Mouse (Mus musculus) heart, postnatal 4 days (tissue): ENCODE data around the gene Serpina16. TPM values are rescaled to one million over a fixed set of nuclear protein-coding genes. Genes with fewer than 3 reads are reported as not detected.

Source experiments
- DNase-seq: peaks from one replicate; pipeline ENCODE4 v3.0.0; 2021
- total RNA-seq, 2 experiments: library from RNA; stranded (reverse); gene quantifications; 2 replicates each; pipeline ENCODE4 v1.2.3; 2021

The Serpina16 gene
- total RNA-seq, 2 experiments from 2014 or later, result not detected

GRCm38 (mm10) chr12:103656848-103657626 is 18.9 kb downstream of the Serpina16 start, which contains the start of gene Serpina6:
TSS of gene Serpina6 (minus strand) at chr12:103657212.
- no peak for DNase-seq

- no peak for DNase-seq
Observed at GRCm38 (mm10) chr12:103655123-103656044, 20.6 kb downstream of the Serpina16 start.

GRCm38 (mm10) chr12:103653836-103654235 is 22.1 kb downstream of the Serpina16 start:
- no peak for DNase-seq

- no peak for DNase-seq
Observed at GRCm38 (mm10) chr12:103646314-103646713, 29.6 kb downstream of the Serpina16 start.

GRCm38 (mm10) chr12:103644601-103645000 is 31.3 kb downstream of the Serpina16 start:
- no peak for DNase-seq

- DNase-seq, result no peak
Observed at GRCm38 (mm10) chr12:103643818-103644217, 32.1 kb downstream of the Serpina16 start.

- peak; percentile 86 for DNase-seq
Observed at GRCm38 (mm10) chr12:103643336-103643735, 32.6 kb downstream of the Serpina16 start.

GRCm38 (mm10) chr12:103635846-103636245 is 40.1 kb downstream of the Serpina16 start:
- DNase-seq, result no peak

- no peak for DNase-seq
Observed at GRCm38 (mm10) chr12:103634430-103634829, 41.5 kb downstream of the Serpina16 start.

- no peak for DNase-seq
Observed at GRCm38 (mm10) chr12:103631203-103631612, 44.7 kb downstream of the Serpina16 start, which contains the start of gene Serpina10. TSS of gene Serpina10 (minus strand) at chr12:103631444.

Other genes starting within 250 kb of the Serpina16 start
- gene Ifi27, start 241.9 kb downstream of the Serpina16 start, total RNA-seq, result 10 to 100 TPM; 42.7 to 45.6 TPM
- 1 to 10 TPM; 6.6 to 8.9 TPM for gene Ifi27l2a, start 232.5 kb downstream of the Serpina16 start, total RNA-seq
- not detected for gene Ifi27l2b, start 218.9 kb downstream of the Serpina16 start, total RNA-seq
- gene Ppp4r4, start 143.9 kb downstream of the Serpina16 start, total RNA-seq, result under 1 TPM; 0.29 to 0.33 TPM
- gene Serpina10, start 44.7 kb downstream of the Serpina16 start, total RNA-seq, result not detected
- not detected for gene Serpina6, start 18.9 kb downstream of the Serpina16 start, total RNA-seq
- gene Serpina1f, start 19.4 kb upstream of the Serpina16 start, total RNA-seq, result not detected
- gene Serpina1d, start 97.5 kb upstream of the Serpina16 start, total RNA-seq, result under 1 TPM; 0.34 to 0.52 TPM
- gene Serpina1b, start 154.2 kb upstream of the Serpina16 start, total RNA-seq, result under 1 TPM; 0.34 to 0.43 TPM
- under 1 TPM in 1 of 2 experiments, not detected in 1; 0.48 TPM for gene Serpina1a, start 187.4 kb upstream of the Serpina16 start, total RNA-seq
- gene Serpina1c, start 228.7 kb upstream of the Serpina16 start, total RNA-seq, result not detected